Mouse (Mus musculus): ENCODE data around the gene Gm28053.

DNA sequence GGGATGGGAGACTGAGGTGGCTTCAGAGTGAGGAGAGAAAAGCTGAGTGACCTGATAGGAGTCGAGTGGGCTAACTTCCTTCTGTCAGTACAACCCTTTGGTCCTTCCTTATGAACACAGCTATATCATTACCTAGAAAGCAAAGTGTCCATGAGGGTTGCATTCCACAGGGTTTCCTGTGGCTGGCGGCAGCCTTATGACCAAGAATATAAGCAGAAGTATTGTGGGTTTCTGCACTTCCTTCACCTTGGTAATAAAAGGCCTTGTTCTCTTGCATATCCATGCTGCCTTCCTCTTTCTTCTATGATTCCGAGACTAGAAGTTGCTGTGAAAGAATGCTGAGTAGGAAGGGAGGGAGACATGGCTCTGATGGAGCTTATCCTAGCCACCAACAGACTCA lies 19.5 kb upstream of the Gm28053 start:
- TF ChIP-seq POLR2A (IDR thresholded peaks at IDR 0.05; ENCODE audit: extremely low read depth, insufficient read depth, low read length) (no peak), CTCF (IDR thresholded peaks at IDR 0.05; ENCODE audit: low read depth, low read length) (no peak)
